Mouse (Mus musculus) ES-Bruce4 (cell line): ENCODE data around the gene Snx29. TPM values are rescaled to one million over a fixed set of nuclear protein-coding genes. Genes with fewer than 3 reads are reported as not detected.
"Not testable (repeated sequence)": the region's sequence is repeated elsewhere in the genome, so short reads cannot be mapped to it uniquely, and the experiment has no call there.

Experiments used
- H3K27ac ChIP-seq: 2 replicates; pipeline ENCODE4 v1.5.1; 2012; ENCODE audit warnings: low read length, inconsistent platforms; ENCODE audit not compliant: insufficient read depth
- H3K27me3 ChIP-seq: 2 replicates; pipeline ENCODE4 v1.6.1; 2012; ENCODE audit warnings: mild to moderate bottlenecking, low read length, inconsistent platforms; ENCODE audit not compliant: control insufficient read depth, poor library complexity, insufficient read depth, severe bottlenecking
- H3K36me3 ChIP-seq: 2 replicates; pipeline ENCODE4 v1.6.1; 2012; ENCODE audit warnings: inconsistent platforms, mild to moderate bottlenecking, low read length, moderate library complexity; ENCODE audit not compliant: control insufficient read depth, poor library complexity, insufficient read depth, severe bottlenecking
- H3K4me1 ChIP-seq: one replicate; pipeline ENCODE4 v1.8.1; 2011; ENCODE audit warnings: low read length; ENCODE audit not compliant: control insufficient read depth, insufficient read depth
- H3K4me3 ChIP-seq: 2 replicates; pipeline ENCODE4 v1.5.1; 2011; ENCODE audit warnings: low read depth, mild to moderate bottlenecking, low read length
- H3K9ac ChIP-seq: 2 replicates; pipeline ENCODE4 v1.6.1; 2012; ENCODE audit warnings: low read depth, mild to moderate bottlenecking, inconsistent platforms; ENCODE audit not compliant: poor library complexity, severe bottlenecking
- H3K9me3 ChIP-seq: replicated peaks from 2 replicates; pipeline ENCODE4 v1.6.1; 2012; ENCODE audit warnings: mild to moderate bottlenecking, low read length, inconsistent platforms; ENCODE audit not compliant: control insufficient read depth, poor library complexity, insufficient read depth, severe bottlenecking
- CTCF ChIP-seq: IDR thresholded peaks from one replicate; pipeline ENCODE4 v1.8.1; 2011; ENCODE audit warnings: low read depth, low read length
- EP300 ChIP-seq: IDR thresholded peaks from 2 replicates; pipeline ENCODE4 v1.6.1; 2011; ENCODE audit warnings: low read depth, low read length; ENCODE audit not compliant: insufficient read depth
- POLR2A ChIP-seq: IDR thresholded peaks from one replicate; pipeline ENCODE4 v1.8.1; 2011; ENCODE audit warnings: low read length; ENCODE audit not compliant: insufficient read depth
- polyA plus RNA-seq: library from polyadenylated mRNA; stranded (reverse); fragments of >200 nt; gene quantifications from 2 replicates; pipeline ENCODE4 v1.2.4, GENCODE M21; 2011; ENCODE audit warnings: low read depth; ENCODE audit not compliant: missing spikeins, insufficient read depth, insufficient read length

Gene Snx29
- polyA plus RNA-seq, 1 experiment, result 9.2 TPM

DNA sequence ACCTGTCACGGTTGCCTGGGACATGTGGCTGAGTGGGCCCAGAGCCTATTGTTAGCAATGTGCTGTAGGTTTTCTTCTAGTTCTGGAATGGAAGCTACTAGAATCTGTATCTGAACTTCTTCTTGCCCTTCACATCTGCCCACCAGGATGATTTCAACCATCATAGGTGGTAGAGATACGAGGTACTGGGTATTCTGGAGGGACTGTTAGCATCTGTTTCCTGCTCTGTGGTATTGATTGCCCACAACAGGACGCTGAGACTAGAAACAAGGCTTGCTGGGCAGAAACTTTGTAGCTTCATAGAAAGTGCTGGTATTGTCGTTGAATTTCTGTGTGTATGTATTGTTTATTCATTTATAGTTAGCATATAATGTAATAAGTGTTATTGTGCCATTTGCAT is 118.9 kb downstream of the Snx29 start:
- H3K9me3 ChIP-seq, result no peaks in the 10 kb centered on the region
- no peaks in the 10 kb centered on the region for H3K4me1 ChIP-seq
- H3K9ac ChIP-seq, result no peak overlapping the region
- H3K4me3 ChIP-seq, result no peak overlapping the region
- no peak overlapping the region for H3K27ac ChIP-seq
- no peaks in the 10 kb centered on the region for H3K27me3 ChIP-seq
- TF ChIP-seq POLR2A (no peak), EP300 (no peak), CTCF (no peak)
- H3K36me3 ChIP-seq, result no peaks in the 10 kb centered on the region

DNA sequence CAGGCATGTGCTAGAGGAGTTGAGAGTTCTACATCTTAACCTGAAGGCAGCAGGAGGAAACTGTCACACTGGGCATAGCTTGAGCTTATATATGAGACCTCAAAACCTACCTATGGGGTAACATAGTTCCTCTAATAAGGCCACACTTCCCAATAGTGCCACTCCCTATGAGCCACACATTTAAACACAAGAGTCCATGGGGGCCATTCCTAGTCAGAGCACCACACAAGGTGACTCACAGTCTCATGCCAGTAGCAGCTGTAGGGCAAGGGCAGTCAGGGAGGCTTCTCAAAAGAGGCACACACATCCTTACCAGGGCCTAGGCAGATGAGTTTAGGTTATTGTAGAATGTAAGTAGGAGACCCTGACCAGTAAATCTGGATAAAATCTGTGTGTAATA is 119.8 kb downstream of the Snx29 start:
- Histone ChIP-seq H3K4me3 (no peak overlapping the region), H3K36me3 (no peaks in the 10 kb centered on the region), H3K27me3 (no peaks in the 10 kb centered on the region), H3K4me1 (no peaks in the 10 kb centered on the region), H3K9ac (no peak overlapping the region), H3K27ac (no peak overlapping the region), H3K9me3 (no peaks in the 10 kb centered on the region)
- TF ChIP-seq CTCF (no peak), POLR2A (no peak), EP300 (no peak)

DNA sequence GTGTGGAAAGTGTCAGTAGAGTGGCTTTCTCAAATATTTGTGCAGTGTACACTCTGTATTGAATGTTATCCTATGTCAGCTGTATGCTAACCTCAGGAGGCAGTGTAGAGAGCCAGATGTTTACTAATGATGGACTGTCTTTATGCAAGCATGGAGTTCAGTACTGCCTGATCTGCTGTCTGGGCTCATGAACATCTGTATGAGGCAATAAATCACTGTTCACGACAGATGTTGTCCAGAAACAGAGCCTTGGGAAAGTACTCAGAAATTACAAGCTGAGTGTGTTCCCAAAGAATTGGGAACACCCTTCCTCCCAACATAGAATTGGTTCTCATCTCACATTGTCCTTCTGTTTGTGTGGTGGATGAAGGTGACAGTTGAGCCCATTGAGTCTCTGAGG is 121.9 kb downstream of the Snx29 start:
- Histone ChIP-seq H3K4me1 (no peaks in the 10 kb centered on the region), H3K27me3 (no peaks in the 10 kb centered on the region), H3K9ac (no peak overlapping the region), H3K4me3 (no peak overlapping the region), H3K9me3 (no peaks in the 10 kb centered on the region), H3K36me3 (no peaks in the 10 kb centered on the region), H3K27ac (no peak overlapping the region)
- no peak for TF ChIP-seq CTCF
- no peak for TF ChIP-seq EP300
- no peak for TF ChIP-seq POLR2A

DNA sequence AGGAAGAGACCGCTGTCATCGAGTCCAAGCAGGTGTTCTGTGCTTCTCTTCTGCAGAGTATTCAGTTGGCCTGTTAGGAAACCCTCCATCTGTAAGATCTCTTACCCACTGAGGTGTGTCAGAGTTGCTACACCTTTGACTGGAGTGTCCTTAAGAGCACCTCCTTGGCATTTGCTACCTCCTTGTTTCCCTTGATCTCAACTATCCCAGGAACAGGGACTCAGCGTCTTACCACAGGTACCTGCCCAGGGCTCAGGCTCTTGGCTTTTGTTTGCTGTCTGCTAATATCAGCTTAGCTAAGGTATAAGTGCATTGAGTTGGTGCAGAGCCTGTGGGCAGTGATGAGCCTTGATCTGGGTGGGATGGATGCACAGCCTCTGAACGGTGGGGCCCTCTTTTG is 124.3 kb downstream of the Snx29 start:
- Histone ChIP-seq H3K27me3 (no peaks in the 10 kb centered on the region), H3K27ac (no peak overlapping the region), H3K4me1 (no peaks in the 10 kb centered on the region), H3K36me3 (no peaks in the 10 kb centered on the region), H3K9me3 (no peaks in the 10 kb centered on the region; the same call in 1 of the 2 replicates), H3K4me3 (no peak overlapping the region), H3K9ac (no peak overlapping the region)
- no peak for TF ChIP-seq EP300
- TF ChIP-seq POLR2A, result no peak
- no peak for TF ChIP-seq CTCF

DNA sequence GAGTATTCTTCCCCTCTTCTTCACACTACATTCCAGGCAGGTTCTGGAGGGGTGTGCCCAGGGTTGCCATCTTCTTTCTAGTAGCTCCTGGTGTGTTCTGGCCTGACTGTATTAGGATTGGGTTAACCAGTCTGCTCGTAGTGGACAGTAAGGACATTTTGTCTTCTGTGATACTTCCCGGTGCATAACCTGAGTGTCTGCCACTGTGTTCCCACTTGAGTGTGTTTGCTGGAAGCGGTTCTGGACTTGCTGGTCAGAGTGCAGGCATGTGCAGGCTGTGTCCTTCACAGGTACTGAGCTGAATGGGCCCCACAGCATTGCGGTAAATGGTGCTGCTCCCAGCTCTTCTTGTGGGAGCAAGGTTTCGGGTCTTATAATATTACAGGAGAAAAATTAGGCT is 125.2 kb downstream of the Snx29 start:
- TF ChIP-seq CTCF, result no peak
- no peaks in the 10 kb centered on the region for H3K27me3 ChIP-seq
- H3K4me3 ChIP-seq, result no peak overlapping the region
- H3K4me1 ChIP-seq, result no peaks in the 10 kb centered on the region
- no peak overlapping the region for H3K9ac ChIP-seq
- H3K27ac ChIP-seq, result no peak overlapping the region
- H3K9me3 ChIP-seq, result no peaks in the 10 kb centered on the region; the same call in 1 of the 2 replicates
- H3K36me3 ChIP-seq, result no peaks in the 10 kb centered on the region

DNA sequence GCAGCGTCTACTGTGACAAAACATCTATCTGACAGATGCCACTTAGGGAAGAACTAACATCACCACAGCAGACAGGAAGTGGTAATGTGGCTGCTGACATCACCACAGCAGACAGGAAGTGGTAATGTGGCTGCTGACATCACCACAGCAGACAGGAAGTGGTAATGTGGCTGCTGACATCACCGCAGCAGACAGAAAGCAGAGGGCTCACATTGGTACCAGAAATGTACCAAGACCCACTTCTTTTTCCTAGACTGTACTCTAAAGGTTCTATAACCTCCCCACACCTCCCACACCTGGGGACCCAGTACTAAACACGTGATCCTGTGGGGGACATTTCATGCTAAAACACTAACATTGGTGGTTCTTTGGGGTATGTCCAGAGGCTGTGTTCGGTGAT is 126.0 kb downstream of the Snx29 start:
- H3K36me3 ChIP-seq, H3K4me1 ChIP-seq, H3K27me3 ChIP-seq, H3K9ac ChIP-seq, H3K4me3 ChIP-seq, H3K9me3 ChIP-seq, H3K27ac ChIP-seq: not testable (repeated sequence)
